Mouse (Mus musculus) thymus, adult 18-20 months (tissue): ENCODE measurements around the gene Rnase1.
A peak's percentile ranks its signal among the peaks of the same experiment; 100 is the strongest.

ENCODE experiments used
- DNase-seq, 2 experiments: peaks; one replicate each; pipeline ENCODE4 v3.0.0; 2022; ENCODE audit warnings: mixed read lengths in 2 of 2

Gene Rnase1

GRCm38 (mm10) chr14:51140342-51140741 lies 6.2 kb downstream of the Rnase1 start:
- DNase-seq = no peak

- DNase-seq = no peak
These were observed 14.2 kb downstream of the Rnase1 start for GRCm38 (mm10) chr14:51132372-51132771.

GRCm38 (mm10) chr14:51131086-51131815 lies 15.3 kb downstream of the Rnase1 start:
- DNase-seq = no peak

- no peak for DNase-seq
These were observed 16.2 kb downstream of the Rnase1 start for GRCm38 (mm10) chr14:51130315-51130940.

GRCm38 (mm10) chr14:51129624-51129975 lies 17.0 kb downstream of the Rnase1 start:
- no peak for DNase-seq

- DNase-seq = no peak
These were observed 17.6 kb downstream of the Rnase1 start for GRCm38 (mm10) chr14:51128775-51129623.

GRCm38 (mm10) chr14:51127648-51128258 lies 18.8 kb downstream of the Rnase1 start:
- DNase-seq = no peak

- no peak for DNase-seq
These were observed 20.9 kb downstream of the Rnase1 start for GRCm38 (mm10) chr14:51125684-51126083.

GRCm38 (mm10) chr14:51113916-51114560 lies 32.5 kb downstream of the Rnase1 start, which contains the start of gene Eddm3b:
Gene Eddm3b (plus strand): TSS chr14:51114426.
- DNase-seq = no peak

GRCm38 (mm10) chr14:51113476-51113875 lies 33.1 kb downstream of the Rnase1 start:
- DNase-seq = no peak

GRCm38 (mm10) chr14:51111966-51112365 lies 34.6 kb downstream of the Rnase1 start:
- DNase-seq = no peak

GRCm38 (mm10) chr14:51106449-51106967 lies 40.1 kb downstream of the Rnase1 start:
- no peak for DNase-seq

- no peak for DNase-seq
These were observed 42.2 kb downstream of the Rnase1 start for GRCm38 (mm10) chr14:51104366-51104765.

GRCm38 (mm10) chr14:51103217-51103616 lies 43.4 kb downstream of the Rnase1 start:
- DNase-seq = peak in 1 of 2 experiments; percentile 11

- DNase-seq = no peak
These were observed 45.3 kb downstream of the Rnase1 start for GRCm38 (mm10) chr14:51101284-51101683.

- no peak for DNase-seq
These were observed 47.7 kb downstream of the Rnase1 start for GRCm38 (mm10) chr14:51098921-51099320.

- peak; percentile 12 to 33 for DNase-seq
These were observed 48.3 kb downstream of the Rnase1 start for GRCm38 (mm10) chr14:51098300-51098699.

GRCm38 (mm10) chr14:51095736-51096524 lies 50.7 kb downstream of the Rnase1 start:
- DNase-seq = no peak
